Mouse (Mus musculus) adrenal gland (tissue): Measurements from ENCODE around the gene Nav1.

Experiments used
- intact Hi-C: fragments of 180-260 bp; cut with DNase I; formaldehyde crosslinking; loops from one replicate; pipeline ENCODE4 v1.15.1; 2025
- long read RNA-seq, 2 experiments: library from polyadenylated mRNA; unstranded; transcript quantifications; one replicate each; pipeline ENCODE4 v2.0.0; 2020; ENCODE audit warnings: borderline replicate concordance in 1 of 2; ENCODE audit not compliant: insufficient replicate concordance in 1 of 2

Nav1 gene
- long read RNA-seq, experiment 1, partial matches to known transcripts: 0 of 6 reads
- long read RNA-seq, experiment 1, other reads (novel, unspliced or antisense): 6 of 6 reads
- long read RNA-seq, experiment 2, partial matches to known transcripts: 1 of 7 reads
- long read RNA-seq, experiment 2, other reads (novel, unspliced or antisense): 5 of 7 reads

DNA sequence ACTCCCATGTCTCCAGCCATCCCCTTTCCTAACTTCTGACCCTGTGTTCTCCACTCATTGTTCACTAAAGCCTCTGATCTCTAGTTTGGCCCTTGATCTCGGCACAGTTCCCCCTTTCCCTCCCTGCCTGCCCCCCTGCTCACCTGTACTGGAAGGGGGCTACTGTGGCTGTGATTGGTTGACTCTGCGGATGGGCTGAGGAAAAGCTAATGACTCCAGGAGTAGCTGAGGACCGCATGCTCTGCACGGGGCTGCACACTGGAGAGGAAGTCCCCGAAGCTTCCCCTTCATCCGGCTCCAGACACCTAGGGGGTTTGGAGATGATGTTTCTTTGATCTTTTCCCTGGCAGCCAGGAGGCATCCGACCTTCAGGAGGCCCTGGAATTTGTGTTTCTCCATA lies at the start of gene Nav1:
Nav1 (minus strand) TSS at position 277 of the 400 bp plus-strand sequence.
- intact Hi-C loops: no loop called here

DNA sequence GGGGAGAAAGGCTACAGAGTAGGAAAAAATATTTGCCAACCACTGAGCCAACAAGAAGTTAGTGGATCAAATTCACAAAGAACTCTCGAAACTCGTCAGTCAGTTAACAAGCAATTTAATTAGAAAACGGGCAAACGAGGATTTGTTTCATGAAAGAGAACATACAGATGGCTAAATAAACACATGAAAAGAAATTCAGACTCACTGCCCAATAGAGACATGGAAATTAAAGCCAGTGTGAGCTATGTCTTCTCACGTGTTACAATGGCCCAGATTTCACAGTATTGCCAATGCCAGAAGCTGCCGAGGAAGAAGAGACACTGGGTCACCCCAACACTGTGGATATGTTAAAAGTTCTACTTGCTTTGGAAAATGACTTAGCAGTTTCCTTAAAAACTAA lies 46.8 kb upstream of the Nav1 start:
- intact Hi-C loops: no loop called here

DNA sequence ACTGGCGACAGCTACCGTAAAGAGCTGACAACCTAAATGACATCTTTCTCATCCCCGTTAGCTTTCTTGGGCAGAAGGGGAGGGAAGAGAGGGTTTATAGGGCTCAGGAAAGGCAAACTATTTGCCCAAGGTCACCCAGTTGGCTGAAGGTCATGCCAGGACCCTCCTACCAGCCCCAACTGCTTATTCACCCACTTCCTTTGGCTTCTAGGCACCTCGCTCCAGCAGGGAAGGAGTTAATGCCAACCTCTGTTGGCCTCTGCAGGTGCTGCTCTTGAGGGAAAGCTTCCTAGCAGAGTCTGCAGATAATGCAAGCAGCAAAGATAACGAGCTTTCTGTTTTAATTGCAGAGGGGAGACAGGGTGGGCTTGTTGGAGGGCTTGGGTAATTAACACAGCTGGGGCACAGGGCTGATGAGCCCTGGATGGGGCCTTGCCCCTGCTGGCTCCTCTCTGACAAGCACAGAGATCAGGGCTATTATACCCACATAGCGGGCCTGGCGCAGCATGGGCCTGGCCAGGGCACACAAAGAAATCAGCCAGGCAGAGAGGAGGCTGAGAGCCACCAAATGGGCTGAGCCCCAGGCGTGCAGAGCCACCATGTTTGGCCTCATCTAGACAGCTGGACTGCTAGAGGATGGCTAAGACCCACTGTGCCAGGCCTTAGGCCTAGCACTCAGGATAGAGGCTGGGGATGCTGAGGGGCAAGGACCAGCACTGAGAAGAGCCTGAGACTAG lies 38.5 kb upstream of the Nav1 start:
- intact Hi-C loops: no loop called here

DNA sequence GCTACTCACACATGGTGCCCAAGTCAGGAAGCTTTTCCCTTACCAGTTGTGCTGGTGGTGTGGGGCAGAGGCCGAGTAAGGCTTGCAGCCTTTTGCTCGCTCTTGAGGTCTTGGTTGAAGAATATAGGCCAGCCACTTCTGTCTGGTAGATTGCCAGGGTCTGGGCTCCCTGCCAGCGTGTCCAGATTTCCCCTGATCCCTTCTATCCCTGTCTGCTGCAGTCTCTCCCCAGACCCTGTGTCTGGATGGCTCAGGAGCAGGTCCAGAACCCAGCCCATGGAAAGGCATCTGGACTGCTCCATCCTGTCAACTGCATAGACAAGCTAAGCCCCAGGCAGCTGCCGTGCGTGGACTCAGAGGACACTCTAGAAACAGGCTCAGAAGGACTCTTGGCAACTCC lies 37.0 kb upstream of the Nav1 start:
- intact Hi-C loops: no loop called here

DNA sequence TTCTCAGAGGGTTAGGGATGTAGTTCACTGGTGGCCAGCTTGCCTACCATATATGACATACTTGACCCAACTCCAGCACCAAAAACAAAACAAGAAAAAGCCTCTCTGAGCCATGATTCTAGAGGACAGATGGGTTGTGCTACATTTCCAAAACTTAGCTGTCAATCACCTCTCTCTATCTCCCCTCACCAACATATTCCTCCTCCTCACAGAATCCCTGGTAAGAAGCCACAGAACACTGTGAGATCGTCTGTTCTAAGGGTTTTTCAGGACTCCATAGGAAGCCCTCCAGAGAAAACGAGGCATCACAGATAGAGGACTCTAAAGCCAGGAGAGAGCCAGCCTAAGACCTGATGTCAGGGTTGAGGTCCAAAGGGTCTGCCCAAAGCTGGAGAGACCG lies 36.6 kb upstream of the Nav1 start:
- intact Hi-C loops: no loop called here

DNA sequence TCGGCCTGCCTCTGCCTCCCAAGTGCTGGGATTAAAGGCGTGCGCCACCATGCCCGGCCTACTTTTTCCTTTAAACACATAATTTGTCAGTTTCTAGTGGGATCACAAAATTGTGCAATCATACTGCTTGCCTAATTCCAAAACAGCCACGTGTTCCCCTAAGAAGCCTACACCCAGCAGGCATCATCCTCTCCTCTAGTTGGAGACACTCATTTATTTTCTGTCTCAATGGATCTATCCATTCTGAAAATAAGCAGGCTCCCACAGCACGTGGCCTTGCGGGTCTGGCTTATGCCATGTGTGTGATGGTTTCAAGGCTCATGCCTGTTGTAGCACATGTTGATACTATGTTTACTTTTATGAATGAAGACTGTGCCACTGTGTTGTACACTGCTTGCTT lies 32.8 kb upstream of the Nav1 start:
- intact Hi-C loops: no loop called here

DNA sequence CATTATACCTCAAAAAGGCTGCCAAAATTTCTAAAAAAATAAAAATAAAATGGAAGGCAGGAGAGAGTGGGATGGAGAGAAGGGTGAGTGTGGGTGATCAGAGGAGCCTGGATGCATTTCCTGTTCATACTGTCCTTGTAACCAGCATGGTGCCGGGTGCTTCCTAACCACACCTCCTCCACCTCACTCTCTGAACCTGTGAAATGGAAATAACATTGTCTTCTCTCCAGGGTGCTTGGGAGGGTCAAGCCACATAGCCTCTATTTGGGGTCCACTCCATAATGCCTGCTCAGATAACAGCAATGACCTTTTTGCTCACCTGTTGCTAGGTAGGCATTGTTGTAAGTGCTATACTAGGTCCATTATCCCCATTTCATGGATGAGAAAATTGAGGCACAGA lies 32.0 kb upstream of the Nav1 start:
- intact Hi-C loops: no loop called here

DNA sequence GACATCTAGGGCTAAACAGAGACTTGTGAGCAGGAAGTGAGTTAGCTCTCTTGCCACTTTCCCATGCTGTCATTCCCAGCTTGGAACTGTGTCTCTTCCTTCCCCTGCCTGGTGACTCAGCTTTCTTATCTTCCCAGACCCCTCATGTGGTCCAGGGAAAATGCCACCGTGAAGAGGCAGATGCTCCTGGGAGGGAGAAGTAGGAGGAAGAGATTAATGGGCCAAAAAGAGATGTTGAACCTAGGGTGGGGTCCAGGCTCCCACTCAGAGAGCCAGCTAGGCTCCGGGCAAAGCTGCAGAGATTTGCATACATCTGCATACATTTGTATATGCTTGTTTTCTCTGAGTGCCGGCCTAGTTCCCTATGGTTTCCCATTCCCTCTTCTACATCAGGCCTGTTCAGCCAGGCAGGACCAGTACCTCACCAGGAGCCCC lies 30.5 kb upstream of the Nav1 start:
- intact Hi-C loops: no loop called here

DNA sequence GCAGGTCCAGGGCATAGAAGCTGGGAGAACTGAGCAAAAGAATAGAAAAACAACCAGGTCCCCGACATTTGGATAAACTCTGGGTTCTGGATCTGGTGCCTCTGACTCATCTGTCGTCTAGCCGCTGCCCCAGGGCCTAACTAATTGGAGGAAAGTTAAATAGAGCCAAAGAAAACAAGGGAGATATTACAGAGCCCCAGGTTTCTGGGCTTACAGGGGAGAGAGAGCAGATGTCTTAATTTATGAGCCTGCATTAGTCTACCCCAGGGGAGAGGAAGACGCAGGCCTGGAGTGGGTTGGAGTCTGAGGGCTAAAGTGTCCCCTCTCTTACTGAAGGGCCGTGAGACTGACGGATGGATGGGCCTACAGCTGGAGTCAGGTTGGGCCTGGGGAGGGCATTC lies 29.0 kb upstream of the Nav1 start:
- intact Hi-C loops: no loop called here

DNA sequence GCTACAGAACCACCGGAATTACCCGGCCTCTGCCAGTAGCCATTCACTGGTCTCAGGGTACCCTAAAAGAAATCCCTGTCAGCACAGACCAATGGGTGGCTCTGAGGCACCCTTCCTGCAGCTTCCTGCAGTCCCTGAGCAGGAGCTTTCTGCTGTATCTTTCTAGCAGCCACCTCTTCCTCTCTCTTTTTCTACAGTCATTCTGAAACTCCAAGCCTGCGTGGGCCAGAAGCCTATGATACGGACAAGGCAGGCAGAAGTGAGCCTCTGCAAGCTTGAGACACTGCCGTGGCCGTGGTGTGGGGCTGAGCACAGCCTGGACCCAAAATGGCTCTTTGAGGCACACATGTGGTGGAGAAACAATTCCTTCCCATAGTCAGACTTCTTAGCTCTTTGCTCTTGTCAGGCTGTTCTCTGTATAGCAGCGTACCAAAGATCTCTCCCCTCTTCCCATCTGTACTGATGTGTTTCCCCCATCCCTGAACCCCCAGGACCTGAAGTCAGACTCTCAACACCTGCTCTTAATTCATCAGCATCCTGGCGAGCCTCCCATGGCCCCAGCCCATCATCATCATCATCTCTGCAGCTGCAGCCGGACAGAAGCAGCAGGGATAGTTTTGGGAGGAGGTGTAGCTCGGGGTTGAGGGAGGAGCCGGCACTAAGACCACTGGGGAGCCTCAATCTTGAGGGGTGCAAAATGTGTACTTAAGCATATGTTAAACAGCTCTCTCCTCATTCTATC lies 28.4 kb upstream of the Nav1 start:
- intact Hi-C loops: no loop called here

DNA sequence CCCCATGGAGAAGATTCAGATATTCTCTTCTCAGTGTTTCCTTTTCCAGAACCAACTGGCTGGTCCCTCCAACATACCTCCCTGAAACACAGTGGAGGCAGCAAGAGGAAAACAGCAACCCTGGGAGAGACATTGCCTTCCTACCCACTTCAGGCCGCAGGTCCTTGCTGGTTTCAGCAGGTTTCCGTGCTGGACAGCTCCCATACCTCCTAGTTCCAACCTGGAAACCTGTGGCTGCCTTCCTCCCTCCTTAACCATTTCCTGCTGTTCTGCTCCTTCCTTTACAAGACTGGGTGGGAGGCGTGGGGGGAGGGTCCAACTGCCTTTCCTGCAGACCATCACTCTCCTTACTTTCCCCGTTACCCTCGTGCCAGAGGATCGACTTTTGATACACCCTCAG lies 27.7 kb upstream of the Nav1 start:
- intact Hi-C loops: no loop called here

DNA sequence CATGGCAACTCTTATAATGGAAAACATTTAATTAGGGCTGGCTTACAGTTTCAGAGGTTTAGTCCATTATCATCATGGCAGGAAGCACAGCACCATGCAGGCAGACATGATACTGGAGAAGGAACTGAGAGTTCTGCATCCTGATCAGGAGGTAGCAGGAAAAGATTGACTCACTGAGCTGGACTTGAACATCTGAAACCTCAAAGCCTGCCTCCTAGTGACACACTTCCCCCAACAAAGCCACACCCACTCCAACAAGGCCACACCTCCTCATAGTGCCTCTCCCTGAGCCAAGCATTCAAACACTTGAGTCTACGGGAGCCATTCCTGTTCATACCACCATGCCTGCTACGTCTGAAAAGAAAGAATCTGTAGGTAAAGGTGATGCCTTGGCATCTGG lies 26.8 kb upstream of the Nav1 start:
- intact Hi-C loops: no loop called here

DNA sequence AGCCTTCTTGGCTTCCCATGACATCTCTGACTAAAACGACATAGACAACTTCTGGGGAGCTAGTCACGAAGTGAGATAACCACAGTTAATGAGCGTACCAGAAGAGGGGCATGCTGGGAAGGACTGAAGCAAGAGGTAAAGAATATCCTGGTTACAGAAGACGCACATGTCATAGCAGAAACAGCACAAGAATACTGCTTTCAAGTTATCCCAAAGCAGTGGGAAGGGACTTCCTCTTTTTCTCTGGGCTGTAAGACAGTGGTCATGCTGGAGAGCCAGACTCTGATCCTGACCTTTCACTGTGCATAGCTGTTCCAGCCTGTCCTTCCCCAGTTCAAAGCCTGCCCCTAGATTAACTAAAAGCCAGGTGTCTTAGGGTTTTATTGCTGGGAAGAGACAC lies 26.4 kb upstream of the Nav1 start:
- intact Hi-C loops: no loop called here

DNA sequence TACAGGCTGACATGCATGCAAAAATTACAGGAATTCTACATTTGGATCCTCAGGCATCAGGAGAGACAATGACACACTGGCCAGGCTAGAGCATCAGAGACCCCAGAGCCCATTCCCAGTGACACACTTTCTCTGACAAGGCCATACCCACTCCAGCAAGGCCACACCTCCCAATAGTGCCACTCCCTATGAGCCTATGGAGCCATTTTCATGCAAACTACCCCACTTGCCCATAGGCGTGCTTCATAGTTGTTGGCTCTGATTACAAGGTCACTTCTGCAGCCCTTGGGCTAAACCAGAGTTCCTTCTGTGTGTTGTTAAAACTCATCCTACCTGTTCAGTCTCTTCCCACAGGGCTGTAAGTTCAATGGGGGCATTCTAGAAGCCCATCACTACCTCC lies 25.1 kb upstream of the Nav1 start:
- intact Hi-C loops: no loop called here

DNA sequence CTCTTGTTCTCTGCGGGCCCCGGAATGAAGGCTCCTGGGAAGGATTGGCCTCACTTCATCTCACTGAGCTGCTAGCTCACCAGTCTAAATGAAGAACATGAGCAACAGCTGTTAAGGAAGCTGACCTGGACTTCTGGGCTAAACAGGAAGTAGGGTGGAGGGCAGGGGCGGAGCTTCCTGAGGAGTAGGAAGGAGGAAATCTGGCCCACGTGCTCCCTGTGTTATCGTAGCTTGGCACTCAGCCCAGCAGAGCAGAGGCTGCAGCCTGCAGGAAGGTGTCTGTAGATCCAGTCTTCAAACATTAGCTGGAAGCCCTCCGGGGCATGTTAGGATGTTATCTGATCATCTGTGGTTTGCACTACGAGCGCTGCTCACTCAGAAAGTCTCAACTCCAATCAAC lies 24.4 kb upstream of the Nav1 start:
- intact Hi-C loops: no loop called here

DNA sequence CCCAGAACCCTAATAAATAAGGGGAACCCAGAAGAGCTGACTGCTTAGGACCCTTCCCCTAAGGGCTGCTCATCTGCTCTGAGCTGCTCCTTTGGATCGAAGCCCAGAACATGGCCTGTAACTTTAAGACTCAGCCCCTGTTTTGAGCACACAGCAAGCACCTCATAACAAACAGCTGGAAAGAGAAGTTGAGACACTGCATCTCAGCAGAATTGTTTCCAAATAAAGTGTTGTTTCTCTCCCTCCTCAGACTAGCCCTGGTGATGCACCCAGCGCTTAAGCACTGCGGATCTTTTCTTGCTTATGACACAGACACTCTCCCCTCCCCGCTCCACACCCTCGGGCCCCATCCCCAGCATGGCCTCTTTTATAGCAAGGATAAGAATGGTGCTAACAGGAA lies 22.8 kb upstream of the Nav1 start:
- intact Hi-C loops: no loop called here

DNA sequence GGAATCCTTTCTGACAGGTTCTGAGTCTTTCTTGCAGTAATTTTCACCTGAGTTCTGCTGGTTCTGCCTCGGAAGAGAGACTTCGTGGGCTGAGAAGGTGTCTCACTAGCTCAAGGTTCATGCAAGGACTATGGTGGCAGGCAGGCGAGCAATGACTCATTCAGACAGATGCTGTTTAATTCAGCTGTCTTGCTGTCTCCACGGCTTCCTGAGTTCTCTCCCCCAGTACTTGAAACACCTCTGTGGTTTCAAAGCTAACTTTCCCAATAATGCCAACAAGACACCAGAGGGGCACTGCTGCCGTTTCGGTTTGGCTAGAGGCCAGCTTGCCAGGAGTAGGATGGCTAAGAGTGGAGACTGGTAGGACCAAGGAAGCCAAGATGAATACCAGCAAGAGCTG lies 19.1 kb upstream of the Nav1 start:
- intact Hi-C loops: no loop called here

DNA sequence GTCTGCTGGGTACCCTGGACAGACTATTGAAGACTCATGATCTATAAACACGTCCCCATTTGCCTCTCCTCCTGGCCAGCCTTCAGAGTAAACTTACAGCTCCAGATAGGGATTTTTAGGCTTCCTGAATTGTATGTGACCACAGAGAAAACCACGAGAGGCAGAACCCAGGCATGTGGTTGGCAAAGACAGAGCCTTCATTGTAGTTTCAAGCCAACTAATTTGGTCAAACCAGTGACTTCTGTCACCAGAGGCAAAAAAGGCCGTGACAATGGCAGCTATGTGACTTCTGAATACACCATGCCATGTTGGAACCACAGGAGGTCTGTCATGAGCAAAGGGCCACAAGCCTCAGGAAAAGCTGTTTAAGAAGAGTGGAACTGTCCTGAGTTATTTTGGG lies 18.6 kb upstream of the Nav1 start:
- intact Hi-C loops: no loop called here

DNA sequence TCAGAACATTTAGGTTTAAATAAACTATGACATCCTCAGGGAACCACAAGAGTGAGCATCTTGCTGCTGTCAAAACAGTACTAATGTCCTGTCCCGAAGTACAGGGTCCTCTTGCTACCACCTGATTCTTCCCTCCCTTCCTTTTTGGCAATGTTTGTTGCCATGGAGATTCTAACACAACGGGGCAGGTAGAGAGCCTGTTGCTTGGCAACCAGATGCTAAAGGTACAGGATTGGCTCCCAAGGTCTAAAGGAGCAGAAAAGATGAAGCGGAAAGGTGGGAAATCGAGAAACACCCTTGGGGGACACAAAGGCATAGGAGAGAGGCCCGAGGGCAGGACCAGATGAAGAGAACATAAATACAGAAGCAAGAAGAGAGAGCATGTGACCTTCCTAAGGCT lies 17.6 kb upstream of the Nav1 start:
- intact Hi-C loops: no loop called here

DNA sequence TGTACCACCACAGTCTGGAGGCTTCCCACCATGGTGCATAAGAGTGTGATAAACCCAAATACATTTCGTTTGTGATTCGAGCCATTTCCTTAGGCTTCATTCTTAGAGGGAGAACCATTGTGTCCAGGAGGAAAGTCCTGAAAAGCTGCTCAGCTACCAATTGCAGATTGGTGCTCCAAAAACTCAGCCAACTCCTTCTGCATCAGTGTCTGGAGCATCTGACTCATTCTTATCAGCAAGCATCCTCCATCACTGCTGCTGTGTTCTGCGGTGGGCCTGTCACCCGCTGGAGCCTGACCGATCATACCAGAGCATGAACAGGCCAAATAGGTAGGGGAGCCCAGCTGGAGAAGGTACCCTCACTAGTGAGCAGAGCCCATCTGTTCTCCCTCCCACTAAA lies 16.0 kb upstream of the Nav1 start:
- intact Hi-C loops: no loop called here

DNA sequence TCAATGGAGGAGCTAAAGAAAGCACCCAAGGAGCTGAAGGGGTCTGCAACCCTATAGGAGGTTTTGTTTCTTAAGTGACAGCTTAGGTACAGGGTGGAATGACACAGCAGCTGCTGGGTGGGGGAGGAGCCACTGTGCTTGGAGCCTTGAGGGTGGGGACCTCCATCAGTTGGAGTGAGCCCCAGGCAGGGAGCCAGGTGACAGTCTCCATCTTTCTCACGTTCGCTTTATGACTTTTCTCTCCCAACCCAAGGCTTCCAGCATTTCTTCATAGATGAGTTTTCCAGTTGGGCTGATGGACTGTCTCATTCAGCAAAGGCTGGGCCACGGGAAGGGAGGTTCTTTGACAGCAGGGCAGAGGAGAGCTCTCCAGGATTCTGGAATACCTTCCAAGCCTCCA lies 14.2 kb upstream of the Nav1 start:
- intact Hi-C loops: no loop called here

DNA sequence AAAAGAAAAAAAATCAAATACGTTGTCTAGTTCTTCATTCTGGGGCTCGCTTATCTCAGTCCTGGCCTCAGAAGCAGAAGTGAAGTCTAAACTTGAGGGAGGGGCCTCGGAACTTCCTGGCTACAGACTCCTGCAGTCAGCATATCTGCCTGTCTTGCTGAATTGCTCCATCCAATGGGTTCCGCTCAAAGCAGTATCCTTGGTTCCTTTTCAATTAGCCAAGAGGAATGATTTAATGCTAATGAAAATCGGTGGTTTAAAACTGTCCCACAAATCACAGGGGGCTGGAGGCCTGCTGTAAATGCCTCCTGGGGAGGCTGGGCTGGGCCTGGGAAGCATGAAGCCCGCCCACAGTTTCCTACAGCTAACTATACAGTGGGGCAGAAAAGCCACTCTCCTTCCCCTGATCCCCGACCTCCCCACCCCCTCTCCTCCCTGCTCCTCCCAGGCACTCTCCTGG lies 12.9 kb upstream of the Nav1 start:
- intact Hi-C loops: no loop called here

DNA sequence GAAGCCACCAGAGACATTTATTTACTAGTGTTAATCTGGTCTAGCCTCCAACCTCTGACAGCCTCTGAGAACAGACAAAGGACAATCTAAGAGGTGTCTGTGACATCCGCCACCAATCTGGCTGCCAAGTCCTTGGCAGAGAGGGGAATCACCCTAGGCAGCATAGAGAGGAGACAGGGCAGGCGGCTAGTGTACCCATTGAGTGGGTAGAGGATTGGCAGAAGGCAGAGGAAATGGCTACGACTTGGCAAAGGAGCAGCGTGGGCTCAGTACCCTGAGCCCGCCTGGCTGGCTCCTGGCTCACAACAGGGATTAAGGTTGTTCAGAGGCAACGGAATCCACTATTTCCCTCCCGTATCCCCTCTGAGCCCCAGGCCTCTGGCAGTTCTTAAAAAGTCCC lies 12.0 kb upstream of the Nav1 start:
- intact Hi-C loops: no loop called here
